Mouse (Mus musculus): ENCODE results near the gene Arih1. TPM values are rescaled to one million over a fixed set of nuclear protein-coding genes. Genes with fewer than 3 reads are reported as not detected.
A peak's percentile ranks its signal among the peaks of the same experiment; 100 is the strongest.
"Not testable (repeated sequence)": the region's sequence is repeated elsewhere in the genome, so short reads cannot be mapped to it uniquely, and the experiment has no call there.

Arih1 gene
- total RNA-seq, 4 experiments from 2014 or later, result 101 to 107 (median 103) TPM

GRCm38 (mm10) chr9:59458997-59459510, 27.4 kb downstream of the Arih1 start:
- DNase-seq (ENCODE audit: low spot score in 2 of 2), result no peak

- DNase-seq (ENCODE audit: low spot score in 2 of 2), result no peak
Observed at GRCm38 (mm10) chr9:59458416-59458815, 28.0 kb downstream of the Arih1 start.

- no peak for DNase-seq (ENCODE audit: low spot score in 2 of 2)
Observed at GRCm38 (mm10) chr9:59457671-59458070, 28.7 kb downstream of the Arih1 start.

- no peak for DNase-seq (ENCODE audit: low spot score in 2 of 2)
Observed at GRCm38 (mm10) chr9:59455404-59456068, 30.9 kb downstream of the Arih1 start.

- no peak for DNase-seq (ENCODE audit: low spot score in 2 of 2)
Observed at GRCm38 (mm10) chr9:59433729-59434128, 52.7 kb downstream of the Arih1 start.

- peak in 1 of 2 experiments; percentile 13 for DNase-seq (ENCODE audit: low spot score in 2 of 2)
Observed at GRCm38 (mm10) chr9:59431626-59432025, 54.8 kb downstream of the Arih1 start.

GRCm38 (mm10) chr9:59420487-59420886, 65.9 kb downstream of the Arih1 start:
- no peak for DNase-seq (ENCODE audit: low spot score in 2 of 2)

- no peak for DNase-seq (ENCODE audit: low spot score in 2 of 2)
Observed at GRCm38 (mm10) chr9:59407271-59407670, 79.1 kb downstream of the Arih1 start.

- DNase-seq (ENCODE audit: low spot score in 2 of 2), result no peak
Observed at GRCm38 (mm10) chr9:59389086-59389485, 97.3 kb downstream of the Arih1 start.

- DNase-seq (ENCODE audit: low spot score in 2 of 2), result peak in 1 of 2 experiments; percentile 21
Observed at GRCm38 (mm10) chr9:59388311-59388710, 98.1 kb downstream of the Arih1 start.

GRCm38 (mm10) chr9:59387461-59387860, 99.0 kb downstream of the Arih1 start:
- no peak for DNase-seq (ENCODE audit: low spot score in 2 of 2)

- DNase-seq (ENCODE audit: low spot score in 2 of 2), result no peak
Observed at GRCm38 (mm10) chr9:59375626-59376025, 110.8 kb downstream of the Arih1 start.

GRCm38 (mm10) chr9:59369646-59370045, 116.8 kb downstream of the Arih1 start:
- no peak for DNase-seq (ENCODE audit: low spot score in 2 of 2)

- no peak for DNase-seq (ENCODE audit: low spot score in 2 of 2)
Observed at GRCm38 (mm10) chr9:59369220-59369619, 117.2 kb downstream of the Arih1 start.

- not testable (repeated sequence) for DNase-seq (ENCODE audit: low spot score in 2 of 2)
Observed at GRCm38 (mm10) chr9:59360487-59360886, 125.9 kb downstream of the Arih1 start.

- not testable (repeated sequence) for DNase-seq (ENCODE audit: low spot score in 2 of 2)
Observed at GRCm38 (mm10) chr9:59358041-59358440, 128.4 kb downstream of the Arih1 start.

- peak; percentile 63 to 77 for DNase-seq (ENCODE audit: low spot score in 2 of 2)
Observed at GRCm38 (mm10) chr9:59353253-59353639, 133.2 kb downstream of the Arih1 start, which contains the start of gene Bbs4. TSS of gene Bbs4 (minus strand) at chr9:59353508.

GRCm38 (mm10) chr9:59352586-59353252, 133.7 kb downstream of the Arih1 start:
- peak in 1 of 2 experiments; percentile 8 for DNase-seq (ENCODE audit: low spot score in 2 of 2)

- no peak for DNase-seq (ENCODE audit: low spot score in 2 of 2)
Observed at GRCm38 (mm10) chr9:59346176-59346575, 140.2 kb downstream of the Arih1 start.

GRCm38 (mm10) chr9:59340002-59340401, 146.4 kb downstream of the Arih1 start:
- no peak for DNase-seq (ENCODE audit: low spot score in 2 of 2)

- DNase-seq (ENCODE audit: low spot score in 2 of 2), result no peak
Observed at GRCm38 (mm10) chr9:59339107-59339506, 147.3 kb downstream of the Arih1 start.

- DNase-seq (ENCODE audit: low spot score in 2 of 2), result no peak
Observed at GRCm38 (mm10) chr9:59338411-59338810, 148.0 kb downstream of the Arih1 start.
